Mouse (Mus musculus) embryonic stem cell, embryonic (primary cell): ENCODE measurements around the gene Btn2a2.

ENCODE experiments used
- CTCF ChIA-PET, 4 experiments: fragments of 300-600 bp in 2 of 4; fragments of 350-600 bp in 2 of 4; sonication (Branson Sonifier 250); formaldehyde crosslinking; loops; one replicate each; lab custom pipeline; 2022; ENCODE audit warnings: inconsistent platforms in 2 of 4; lab: Charles Lee
- POLR2A ChIA-PET, 4 experiments: fragments of 300-600 bp in 2 of 4; fragments of 350-600 bp in 2 of 4; sonication (Branson Sonifier 250); formaldehyde crosslinking; loops; one replicate each; lab custom pipeline; 2022; ENCODE audit warnings: antibody characterized with exemption in 4 of 4, inconsistent platforms in 1 of 4; lab: Charles Lee

Btn2a2 gene

GRCm38 (mm10) chr13:23510127-23510526, 21.5 kb upstream of the Btn2a2 start:
- POLR2A ChIA-PET = interaction anchor here (0.5 to 2.0 kb wide), 17 partner anchors 12 to 78 kb away, joined by 3 to 5 read pairs (median 4); partner anchors contain the start of genes Hist1h4h (in 4 of the 4), Hist1h2ae (in 1 of the 4) and Hist1h2bg (in 1 of the 4)

GRCm38 (mm10) chr13:23506819-23507515, 18.3 kb upstream of the Btn2a2 start:
- CTCF ChIA-PET = interaction anchor here in 2 of 4 experiments (0.7 to 1.8 kb wide), 4 partner anchors 18 to 756 kb away, joined by 3 to 6 read pairs (median 4); no protein-coding TSS in a partner anchor
- POLR2A ChIA-PET = interaction anchor here in 3 of 4 experiments (0.6 to 4.0 kb wide), 42 partner anchors 9 to 1642 kb away, joined by 3 to 33 read pairs (median 4); partner anchors contain the start of genes Abt1 (in 1 of the 3), Hist1h2af (in 1 of the 3), Hist1h2ag (in 1 of the 3) and Hist1h2bj (in 1 of the 3)

More at GRCm38 (mm10) chr13:23510127-23510526, 21.5 kb upstream of the Btn2a2 start:
- CTCF ChIA-PET = interaction anchor here in 1 of 4 experiments (0.6 kb wide), 1 partner anchor 109 kb away, joined by 3 read pairs; no protein-coding TSS in a partner anchor

GRCm38 (mm10) chr13:23506351-23506750, 17.7 kb upstream of the Btn2a2 start:
- ChIA-PET CTCF (interaction anchor here in 2 of 4 experiments (0.7 to 1.8 kb wide), 4 partner anchors 18 to 756 kb away, joined by 3 to 6 read pairs (median 4); no protein-coding TSS in a partner anchor), POLR2A (interaction anchor here in 3 of 4 experiments (0.6 to 4.0 kb wide), 47 partner anchors 8 to 1641 kb away, joined by 3 to 33 read pairs (median 4); partner anchors contain the start of genes Abt1 (in 1 of the 3), Hist1h2af (in 1 of the 3), Hist1h2ag (in 1 of the 3) and Hist1h2bj (in 1 of the 3))

GRCm38 (mm10) chr13:23505662-23506345, 17.1 kb upstream of the Btn2a2 start:
- ChIA-PET POLR2A (interaction anchor here in 3 of 4 experiments (0.6 to 4.0 kb wide), 55 partner anchors 8 to 1586 kb away, joined by 3 to 33 read pairs (median 4); partner anchors contain the start of genes Hist1h4h (in 3 of the 3), Hist1h2af (in 2 of the 3), Abt1 (in 1 of the 3) and Hist1h2ag (in 1 of the 3)), CTCF (interaction anchor here in 2 of 4 experiments (0.7 to 1.8 kb wide), 7 partner anchors 19 to 757 kb away, joined by 3 to 6 read pairs (median 4); partner anchors contain the start of gene Btn1a1 (in 1 of the 2))

GRCm38 (mm10) chr13:23503797-23504196, 15.1 kb upstream of the Btn2a2 start:
- ChIA-PET POLR2A (interaction anchor here (0.6 to 4.0 kb wide), 26 partner anchors 9 to 1563 kb away, joined by 3 to 33 read pairs (median 4); partner anchors contain the start of genes Hist1h4h (in 2 of the 4), Hist1h2af (in 1 of the 4) and Hist1h4d (in 1 of the 4)), CTCF (interaction anchor here in 1 of 4 experiments (0.9 kb wide), 1 partner anchor 55 kb away, joined by 4 read pairs; no protein-coding TSS in a partner anchor)

- ChIA-PET POLR2A (interaction anchor here in 3 of 4 experiments (0.6 to 3.9 kb wide), 26 partner anchors 9 to 1606 kb away, joined by 3 to 21 read pairs (median 5); partner anchors contain the start of genes Hist1h4h (in 2 of the 3), Btn1a1 (in 1 of the 3) and Hist1h2af (in 1 of the 3)), CTCF (interaction anchor here in 2 of 4 experiments (0.9 to 1.3 kb wide), 3 partner anchors 54 to 102 kb away, joined by 3 to 5 read pairs (median 4); no protein-coding TSS in a partner anchor)
These were observed 14.3 kb upstream of the Btn2a2 start for GRCm38 (mm10) chr13:23502916-23503315.

- POLR2A ChIA-PET = interaction anchor here in 3 of 4 experiments (0.6 to 2.4 kb wide), 33 partner anchors 9 to 1605 kb away, joined by 3 to 17 read pairs (median 4); partner anchors contain the start of genes Hist1h4h (in 2 of the 3) and Btn1a1 (in 1 of the 3)
- CTCF ChIA-PET = interaction anchor here in 2 of 4 experiments (0.6 to 1.3 kb wide), 3 partner anchors 69 to 1707 kb away, joined by 3 to 5 read pairs (median 3); no protein-coding TSS in a partner anchor
These were observed 13.4 kb upstream of the Btn2a2 start for GRCm38 (mm10) chr13:23502031-23502567.

- POLR2A ChIA-PET = interaction anchor here in 2 of 4 experiments (0.6 to 2.4 kb wide), 25 partner anchors 10 to 1509 kb away, joined by 3 to 16 read pairs (median 4); partner anchors contain the start of gene Hist1h4h (in 2 of the 2)
- CTCF ChIA-PET = interaction anchor here in 2 of 4 experiments (0.6 to 1.3 kb wide), 2 partner anchors 68 to 1707 kb away, joined by 3 to 5 read pairs; no protein-coding TSS in a partner anchor
These were observed 12.9 kb upstream of the Btn2a2 start for GRCm38 (mm10) chr13:23501511-23501910.

GRCm38 (mm10) chr13:23500424-23501200, 12.0 kb upstream of the Btn2a2 start:
- ChIA-PET POLR2A (interaction anchor here (0.9 to 5.8 kb wide), 9 partner anchors 15 to 99 kb away, joined by 3 to 46 read pairs (median 5); partner anchors contain the start of genes Hist1h4h (in 2 of the 4) and Btn1a1 (in 1 of the 4)), CTCF (no interaction called here)

- POLR2A ChIA-PET = interaction anchor here (0.5 to 5.8 kb wide), 28 partner anchors 17 to 1319 kb away, joined by 3 to 46 read pairs (median 5); partner anchors contain the start of genes Hist1h4h (in 2 of the 4), Btn1a1 (in 1 of the 4), Hist1h2af (in 1 of the 4) and Hist1h4d (in 1 of the 4)
These were observed 11.3 kb upstream of the Btn2a2 start for GRCm38 (mm10) chr13:23499943-23500342.

GRCm38 (mm10) chr13:23498653-23499052, 10.0 kb upstream of the Btn2a2 start:
- ChIA-PET CTCF (interaction anchor here in 2 of 4 experiments (1.5 kb wide), 2 partner anchors 27 to 74 kb away, joined by 4 read pairs; partner anchors contain the start of gene Abt1 (in 1 of the 2)), POLR2A (interaction anchor here in 2 of 4 experiments (0.7 to 5.8 kb wide), 44 partner anchors 7 to 1493 kb away, joined by 3 to 46 read pairs (median 4); partner anchors contain the start of genes Btn1a1 (in 2 of the 2), Hist1h2bc (in 2 of the 2), Hist1h4h (in 2 of the 2) and Hist1h2ac (in 1 of the 2))

More at GRCm38 (mm10) chr13:23499943-23500342, 11.3 kb upstream of the Btn2a2 start:
- CTCF ChIA-PET = interaction anchor here in 2 of 4 experiments (0.6 to 1.5 kb wide), 5 partner anchors 36 to 1588 kb away, joined by 3 to 4 read pairs (median 4); partner anchors contain the start of gene Abt1 (in 1 of the 2)

GRCm38 (mm10) chr13:23497656-23498321, 9.1 kb upstream of the Btn2a2 start:
- ChIA-PET POLR2A (interaction anchor here (0.5 to 5.8 kb wide), 46 partner anchors 8 to 1492 kb away, joined by 3 to 46 read pairs (median 4); partner anchors contain the start of genes Btn1a1 (in 2 of the 4), Hist1h4h (in 2 of the 4), Hist1h2ac (in 1 of the 4) and Hist1h2bc (in 1 of the 4)), CTCF (interaction anchor here in 1 of 4 experiments (1.1 to 1.5 kb wide), 3 partner anchors 26 to 51 kb away, joined by 3 to 4 read pairs (median 3); partner anchors contain the start of gene Btn1a1)

- CTCF ChIA-PET = interaction anchor here in 1 of 4 experiments (0.6 kb wide), 1 partner anchor 1500 kb away, joined by 3 read pairs; no protein-coding TSS in a partner anchor
- POLR2A ChIA-PET = interaction anchor here in 2 of 4 experiments (0.7 to 5.8 kb wide), 9 partner anchors 10 to 188 kb away, joined by 3 to 46 read pairs (median 4); partner anchors contain the start of genes Btn1a1 (in 1 of the 2), Hist1h2ac (in 1 of the 2), Hist1h2bc (in 1 of the 2) and Hist1h4h (in 1 of the 2)
These were observed 6.9 kb upstream of the Btn2a2 start for GRCm38 (mm10) chr13:23495526-23495925.

- ChIA-PET POLR2A (interaction anchor here in 2 of 4 experiments (0.6 to 1.4 kb wide), 3 partner anchors 27 to 42 kb away, joined by 3 to 9 read pairs (median 4); partner anchors contain the start of gene Btn1a1 (in 1 of the 2)), CTCF (no interaction called here)
These were observed 3.3 kb upstream of the Btn2a2 start for GRCm38 (mm10) chr13:23491990-23492389.
